Mouse (Mus musculus) layer of hippocampus, postnatal 36 days (tissue): ENCODE measurements around the gene Myoz1. TPM values are rescaled to one million over a fixed set of nuclear protein-coding genes. Genes with fewer than 3 reads are reported as not detected.
"Not testable (repeated sequence)": the region's sequence is repeated elsewhere in the genome, so short reads cannot be mapped to it uniquely, and the experiment has no call there.

Experiments
- DNase-seq, 2 experiments: peaks; one replicate each; pipeline ENCODE4 v3.0.0; 2022
- total RNA-seq, 2 experiments: library from RNA; stranded (reverse); gene quantifications; 2 replicates each; pipeline ENCODE4 v1.2.3; 2021

Gene Myoz1
- total RNA-seq, result not detected

- DNase-seq, result no peak
Measured at GRCm38 (mm10) chr14:20656361-20656760, at the start of gene Myoz1. TSS of gene Myoz1 (minus strand) at chr14:20656540.

GRCm38 (mm10) chr14:20703461-20703860, 47.1 kb upstream of the Myoz1 start:
- DNase-seq, result not testable (repeated sequence)

- peak; percentile 91 to 92 for DNase-seq
Measured at GRCm38 (mm10) chr14:20702741-20703381, 46.5 kb upstream of the Myoz1 start, which contains the start of gene Chchd1. TSS of gene Chchd1 (plus strand) at chr14:20703006.

- DNase-seq, result no peak
Measured at GRCm38 (mm10) chr14:20702096-20702740, 45.9 kb upstream of the Myoz1 start.

GRCm38 (mm10) chr14:20701554-20701953, 45.2 kb upstream of the Myoz1 start:
- DNase-seq, result no peak

- DNase-seq, result no peak
Measured at GRCm38 (mm10) chr14:20700362-20700761, 44.0 kb upstream of the Myoz1 start.

GRCm38 (mm10) chr14:20698515-20698914, 42.2 kb upstream of the Myoz1 start:
- DNase-seq, result no peak

GRCm38 (mm10) chr14:20696986-20697385, 40.6 kb upstream of the Myoz1 start:
- DNase-seq, result peak; percentile 42 to 58

GRCm38 (mm10) chr14:20695761-20696520, 39.6 kb upstream of the Myoz1 start:
- peak in 1 of 2 experiments; percentile 27 for DNase-seq

- DNase-seq, result peak; percentile 80 to 86
Measured at GRCm38 (mm10) chr14:20694884-20695760, 38.8 kb upstream of the Myoz1 start, which contains the start of gene Fut11. TSS of gene Fut11 (plus strand) at chr14:20694968.

GRCm38 (mm10) chr14:20694185-20694883, 38.0 kb upstream of the Myoz1 start:
- DNase-seq, result no peak

GRCm38 (mm10) chr14:20693589-20694101, 37.3 kb upstream of the Myoz1 start:
- DNase-seq, result no peak

GRCm38 (mm10) chr14:20691772-20692171, 35.4 kb upstream of the Myoz1 start:
- DNase-seq, result no peak

GRCm38 (mm10) chr14:20689009-20689408, 32.7 kb upstream of the Myoz1 start:
- no peak for DNase-seq

GRCm38 (mm10) chr14:20686576-20686975, 30.2 kb upstream of the Myoz1 start:
- DNase-seq, result no peak

- DNase-seq, result no peak
Measured at GRCm38 (mm10) chr14:20682498-20682897, 26.2 kb upstream of the Myoz1 start.

GRCm38 (mm10) chr14:20681742-20682141, 25.4 kb upstream of the Myoz1 start:
- no peak for DNase-seq

GRCm38 (mm10) chr14:20677906-20678305, 21.6 kb upstream of the Myoz1 start:
- no peak for DNase-seq

- DNase-seq, result peak; percentile 96 to 97
Measured at GRCm38 (mm10) chr14:20674064-20674833, 17.9 kb upstream of the Myoz1 start, which contains the start of gene Sec24c. TSS of gene Sec24c (plus strand) at chr14:20674308.

- DNase-seq, result peak in 1 of 2 experiments; percentile 44
Measured at GRCm38 (mm10) chr14:20673735-20674063, 17.4 kb upstream of the Myoz1 start.

GRCm38 (mm10) chr14:20672990-20673389, 16.6 kb upstream of the Myoz1 start:
- DNase-seq, result no peak
